Mouse (Mus musculus) brain, embryonic 14.5 days (tissue): ENCODE data around the gene Psmd11. TPM values are rescaled to one million over a fixed set of nuclear protein-coding genes. Genes with fewer than 3 reads are reported as not detected.
"Not testable (repeated sequence)": the region's sequence is repeated elsewhere in the genome, so short reads cannot be mapped to it uniquely, and the experiment has no call there.

Experiments
- DNase-seq: peaks from one replicate; pipeline ENCODE4 v3.0.0-alpha.2; 2011; ENCODE audit warnings: low read depth
- CTCF ChIP-seq: fragments of 200-500 bp; IDR thresholded peaks from 2 replicates; pipeline ENCODE4 v1.5.1; 2012; ENCODE audit warnings: inconsistent platforms, mild to moderate bottlenecking, moderate library complexity, borderline replicate concordance; ENCODE audit not compliant: insufficient read depth, insufficient read length; ENCODE audit errors: extremely low read depth
- POLR2A ChIP-seq: fragments of 200-500 bp; IDR thresholded peaks from 2 replicates; pipeline ENCODE4 v1.6.1; 2012; ENCODE audit warnings: mild to moderate bottlenecking, inconsistent platforms, borderline replicate concordance; ENCODE audit not compliant: poor library complexity, insufficient read depth, insufficient read length, severe bottlenecking; ENCODE audit errors: extremely low read depth
- polyA plus RNA-seq: library from polyadenylated mRNA; depleted of rRNA; stranded (reverse); fragments of >200 nt; gene quantifications from 2 replicates; pipeline ENCODE4 v1.2.3, GENCODE M21; 2012

Psmd11 gene
- polyA plus RNA-seq, 1 experiment = 86.1 TPM

GRCm38 (mm10) chr11:80396617-80397016 lies 31.8 kb upstream of the Psmd11 start:
- TF ChIP-seq CTCF (no peak), POLR2A (no peak)
- DNase-seq = no peak

DNA sequence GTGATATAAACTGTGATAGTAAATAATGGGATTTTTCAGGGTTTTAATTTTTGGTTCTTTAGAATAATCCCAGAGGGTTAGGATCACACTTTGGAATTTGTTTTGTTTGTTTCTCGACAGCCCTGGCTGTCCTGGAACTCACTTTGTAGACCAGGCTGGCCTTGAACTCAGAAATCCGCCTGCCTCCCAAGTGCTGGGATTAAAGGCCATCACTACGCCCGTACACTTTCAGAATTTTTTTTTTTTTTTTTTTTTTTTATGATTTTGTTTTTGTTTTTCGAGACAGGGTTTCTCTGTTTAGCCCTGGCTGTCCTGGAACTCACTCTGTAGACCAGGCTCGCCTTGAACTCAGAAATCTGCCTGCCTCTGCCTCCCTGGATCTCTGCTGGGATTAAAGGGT lies 20.5 kb upstream of the Psmd11 start:
- not testable (repeated sequence) for DNase-seq

- no peak for DNase-seq
- TF ChIP-seq CTCF (no peak), POLR2A (no peak)
Observed at GRCm38 (mm10) chr11:80410377-80410776, 18.0 kb upstream of the Psmd11 start.

GRCm38 (mm10) chr11:80417085-80417484 lies 11.3 kb upstream of the Psmd11 start:
- DNase-seq = no peak
- TF ChIP-seq CTCF (no peak), POLR2A (no peak)

GRCm38 (mm10) chr11:80419743-80420142 lies 8.7 kb upstream of the Psmd11 start:
- no peak for TF ChIP-seq CTCF
- TF ChIP-seq POLR2A = no peak
- no peak for DNase-seq

DNA sequence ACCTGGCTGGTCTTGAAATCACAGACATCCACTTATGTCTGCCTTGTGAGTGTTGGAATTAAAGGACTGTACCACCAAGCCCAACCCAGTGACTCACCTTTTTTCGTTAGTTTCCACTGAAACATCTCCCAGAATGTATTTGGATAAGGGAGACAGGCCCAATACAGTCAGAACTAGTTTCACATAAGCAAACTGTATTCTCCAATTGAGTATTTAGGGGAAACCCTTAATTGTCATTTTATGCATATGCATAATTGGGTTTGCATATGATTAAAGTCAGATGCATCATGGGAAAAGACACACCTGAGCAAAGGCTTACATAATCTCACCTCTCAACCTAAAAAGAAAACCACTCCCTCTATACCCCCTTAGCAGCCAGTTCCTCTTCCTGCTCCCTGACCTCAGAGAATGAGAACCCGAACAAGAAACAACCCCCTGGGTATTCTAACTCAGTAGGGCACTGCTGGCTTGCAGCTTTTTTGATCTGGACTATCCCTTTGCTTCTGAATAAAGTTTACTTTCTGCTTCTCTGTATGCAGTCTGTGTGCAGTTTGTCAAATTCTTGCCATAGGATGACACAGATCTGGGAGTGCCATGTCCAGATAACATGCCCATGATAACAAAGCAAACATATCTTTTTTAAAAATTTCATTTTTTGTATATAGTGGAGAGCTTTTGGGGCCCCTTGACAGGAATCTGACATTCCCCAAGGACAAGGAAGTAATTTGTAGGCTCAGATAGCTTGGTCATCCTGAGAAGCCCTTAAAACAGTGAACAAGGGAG lies 8.0 kb upstream of the Psmd11 start:
- TF ChIP-seq POLR2A (no peak), CTCF (no peak)
- DNase-seq = no peak

DNA sequence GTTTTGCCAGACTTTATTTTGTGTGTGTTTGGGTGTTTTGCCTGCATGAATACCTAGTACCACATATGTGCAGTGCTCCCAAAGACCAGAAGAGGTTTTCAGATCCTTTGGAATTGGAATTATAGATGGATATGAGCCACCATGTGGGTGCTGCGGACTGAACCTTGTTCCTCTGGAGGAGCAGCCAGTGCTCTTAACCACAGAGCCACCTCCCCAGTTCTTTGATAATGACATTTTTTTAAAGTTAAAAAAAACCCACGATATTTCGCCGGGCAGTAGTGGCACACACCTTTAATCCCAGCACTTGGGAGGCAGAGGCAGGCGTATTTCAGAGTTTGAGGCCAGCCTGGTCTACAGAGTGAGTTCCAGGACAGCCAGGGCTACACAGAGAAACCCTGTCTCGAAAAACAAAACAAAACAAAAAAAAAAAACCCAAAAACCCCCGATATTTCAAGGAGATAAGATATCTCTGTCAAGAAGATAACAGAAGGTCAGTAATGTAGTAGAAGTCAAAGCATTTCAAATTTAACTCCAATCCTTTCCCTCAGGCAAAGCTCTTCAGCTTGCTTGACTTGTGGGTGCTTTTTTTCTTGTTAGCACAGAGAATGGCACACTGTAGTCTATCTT lies 6.9 kb upstream of the Psmd11 start:
- no peak for TF ChIP-seq POLR2A
- DNase-seq = no peak

DNA sequence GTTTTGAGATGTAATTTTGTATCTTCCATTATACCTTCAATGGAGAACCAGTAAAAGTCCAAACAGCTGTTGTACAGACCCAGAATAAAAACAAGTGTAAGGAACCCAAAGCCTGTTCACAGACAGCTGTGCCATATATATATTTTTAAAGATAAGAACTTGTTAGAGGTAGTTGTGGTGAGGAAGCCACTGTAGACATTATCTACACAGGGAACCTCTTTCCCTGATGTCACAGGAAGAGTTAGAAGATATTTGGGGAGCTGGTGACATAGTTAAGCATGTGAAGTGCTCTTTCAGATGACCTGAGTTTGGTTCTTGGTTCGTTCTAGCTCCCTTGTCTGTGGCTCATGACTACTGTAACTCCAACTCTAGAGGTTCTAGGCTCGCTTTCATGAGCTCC lies 3.7 kb upstream of the Psmd11 start:
- TF ChIP-seq POLR2A (no peak), CTCF (no peak)
- DNase-seq = no peak

- TF ChIP-seq POLR2A = no peak
- TF ChIP-seq CTCF = no peak
- DNase-seq = no peak
Observed at GRCm38 (mm10) chr11:80425247-80425778, 3.1 kb upstream of the Psmd11 start.

- not testable (repeated sequence) for DNase-seq
Observed at GRCm38 (mm10) chr11:80426029-80426813, 2.2 kb upstream of the Psmd11 start.

DNA sequence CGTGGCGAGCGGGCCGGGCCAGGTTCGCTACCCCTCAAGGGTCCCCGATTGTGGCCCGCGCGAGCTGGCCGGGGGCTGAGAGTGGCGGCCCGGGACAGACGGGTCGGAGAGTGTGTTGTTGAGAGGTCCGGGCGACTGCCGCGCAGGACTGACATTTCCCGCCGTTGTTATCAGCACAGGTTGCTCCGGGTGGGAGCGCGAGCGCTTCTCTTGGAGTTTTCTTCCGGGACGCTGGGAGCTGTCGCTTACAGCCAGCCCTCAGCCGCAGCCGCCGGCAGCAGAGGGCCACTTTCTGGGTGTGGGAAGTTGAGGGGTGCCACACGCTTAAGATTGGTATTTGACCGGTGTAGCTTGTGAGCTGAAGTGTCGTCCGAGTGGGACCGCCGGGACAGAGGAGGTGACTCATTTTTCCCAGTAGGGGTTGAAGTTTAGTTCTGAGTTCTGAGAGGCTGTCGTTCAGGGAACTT lies 627 bp downstream of the Psmd11 start:
- TF ChIP-seq POLR2A (no peak), CTCF (no peak)
- DNase-seq = peak; percentile 34
